Mouse (Mus musculus): Measurements from ENCODE around the gene Plekha1.

The Plekha1 gene

DNA sequence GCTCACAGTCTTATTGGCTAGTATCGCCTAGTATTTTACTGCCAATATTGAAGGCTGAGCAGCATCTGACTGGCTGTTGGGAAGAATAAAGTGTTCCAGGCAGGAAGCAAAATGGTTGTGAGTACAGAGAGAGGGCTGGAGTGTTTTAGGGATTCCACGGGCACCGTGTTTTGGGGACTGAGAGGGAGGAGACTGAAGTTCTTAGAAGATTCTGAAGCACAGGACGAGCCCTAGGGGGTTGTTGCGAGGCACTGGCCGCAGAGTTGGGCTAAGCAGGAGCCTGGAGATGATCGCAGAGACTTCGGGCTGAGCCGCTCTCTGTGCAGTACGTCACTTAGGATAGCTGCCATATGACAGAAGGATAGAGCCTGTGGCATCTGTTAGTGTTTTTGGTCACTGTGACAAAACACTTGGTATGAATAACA lies 88.6 kb downstream of the Plekha1 start:
- DNase-seq (ENCODE audit: low spot score in 2 of 2): no peak

- no peak for DNase-seq (ENCODE audit: low spot score in 2 of 2)
Observed at GRCm38 (mm10) chr7:130958551-130958950, 93.0 kb downstream of the Plekha1 start.

GRCm38 (mm10) chr7:130959868-130960267 lies 94.3 kb downstream of the Plekha1 start:
- DNase-seq (ENCODE audit: low spot score in 2 of 2): no peak

- no peak for DNase-seq (ENCODE audit: low spot score in 2 of 2)
Observed at GRCm38 (mm10) chr7:130961429-130961828, 95.9 kb downstream of the Plekha1 start.

All from natural killer cell, adult 2 months (primary cell).